Mouse (Mus musculus) frontal cortex, postnatal 14 days (tissue): ENCODE data around the gene Ubl5.
"Not testable (repeated sequence)": the region's sequence is repeated elsewhere in the genome, so short reads cannot be mapped to it uniquely, and the experiment has no call there.

Experiments used
- DNase-seq, 2 experiments: peaks; one replicate each; pipeline ENCODE4 v3.0.0; 2022; ENCODE audit warnings: low spot score in 2 of 2

The Ubl5 gene

GRCm38 (mm10) chr9:20657546-20657945 lies 14.9 kb downstream of the Ubl5 start:
- no peak for DNase-seq

GRCm38 (mm10) chr9:20662325-20662724 lies 19.6 kb downstream of the Ubl5 start:
- peak; percentile 70 to 79 for DNase-seq

GRCm38 (mm10) chr9:20662874-20663273 lies 20.2 kb downstream of the Ubl5 start:
- no peak for DNase-seq

DNA sequence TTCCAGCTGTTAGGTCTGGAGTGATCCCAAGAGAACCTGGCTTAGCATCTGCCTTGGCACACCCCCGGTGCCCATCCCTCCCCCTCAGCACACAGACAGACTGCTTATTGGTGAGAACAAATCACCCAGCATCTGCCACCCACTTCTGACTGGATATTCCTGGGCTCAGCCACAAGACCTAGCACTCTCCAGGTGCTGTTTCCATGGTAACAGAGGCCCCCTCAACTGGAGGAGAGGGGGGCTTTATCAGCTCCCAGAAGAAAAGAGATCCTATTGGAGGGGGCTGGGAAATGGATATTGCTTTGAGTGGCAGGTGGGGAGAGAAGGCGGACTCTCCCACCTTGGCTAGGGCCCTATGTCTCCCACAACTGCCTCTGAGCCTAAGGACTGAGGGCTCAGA lies 21.3 kb downstream of the Ubl5 start:
- DNase-seq, result peak in 1 of 2 experiments; percentile 76

DNA sequence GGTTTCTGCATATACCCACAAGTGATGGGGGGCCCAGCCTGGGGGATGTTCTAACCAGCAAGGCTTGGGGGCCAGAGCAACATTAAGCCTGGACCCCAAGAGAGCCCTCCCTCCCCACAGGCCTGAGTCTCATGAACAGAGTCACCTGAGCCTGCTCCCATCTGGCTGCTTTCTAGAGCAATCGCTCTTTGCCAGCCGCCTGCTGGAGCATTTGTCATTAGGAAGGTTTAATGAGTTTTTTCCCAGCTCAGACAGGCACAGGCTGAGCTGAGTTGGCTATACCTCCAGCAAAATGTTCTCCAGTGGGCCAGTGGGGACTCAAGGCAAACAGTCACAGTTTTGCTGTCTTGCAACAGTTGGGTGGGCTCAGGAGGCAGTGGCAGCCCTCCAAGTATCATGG lies 21.7 kb downstream of the Ubl5 start:
- peak in 1 of 2 experiments; percentile 54 for DNase-seq

GRCm38 (mm10) chr9:20664982-20665637 lies 22.4 kb downstream of the Ubl5 start:
- DNase-seq, result no peak

DNA sequence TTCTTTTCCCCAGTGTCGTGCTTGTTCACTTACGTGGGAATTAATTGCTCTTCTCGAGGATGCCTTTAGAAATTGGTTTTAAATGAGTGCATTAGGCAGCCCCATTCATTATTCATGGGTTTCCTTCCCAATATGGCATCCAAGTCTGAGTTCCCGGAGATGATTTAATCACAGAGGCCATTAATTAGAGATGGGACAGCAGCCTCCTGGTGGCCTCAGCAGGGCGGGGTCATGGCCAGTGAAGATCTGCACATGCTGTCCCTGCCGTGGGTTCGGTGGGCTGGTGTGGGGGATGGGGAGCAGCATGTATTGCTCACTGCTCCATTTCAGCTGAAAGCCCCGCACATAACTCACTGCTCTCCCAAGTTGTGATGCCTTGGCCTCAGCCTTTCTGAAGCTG lies 23.2 kb downstream of the Ubl5 start:
- DNase-seq, result peak in 1 of 2 experiments; percentile 35

GRCm38 (mm10) chr9:20666510-20667034 lies 23.9 kb downstream of the Ubl5 start:
- no peak for DNase-seq

DNA sequence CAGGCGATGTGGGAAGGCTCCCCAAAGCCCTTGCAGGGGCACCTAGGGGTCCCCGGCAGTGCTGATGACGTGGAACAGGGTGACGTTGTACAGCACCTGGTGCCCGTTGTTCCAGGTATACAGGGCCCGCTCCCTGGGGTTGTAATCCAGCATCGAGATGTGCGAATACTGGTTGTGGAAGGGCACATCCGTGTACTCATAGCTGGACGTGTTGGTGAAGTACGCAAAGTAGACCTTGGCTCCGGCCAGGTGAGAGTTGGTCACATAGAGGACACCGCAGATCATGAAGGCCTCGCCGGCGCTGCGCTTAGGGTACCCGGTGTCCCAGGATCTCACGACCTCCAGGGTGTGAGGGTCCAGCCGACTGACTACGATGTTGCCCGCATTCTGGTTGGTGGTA lies 25.4 kb downstream of the Ubl5 start:
- DNase-seq, result no peak

DNA sequence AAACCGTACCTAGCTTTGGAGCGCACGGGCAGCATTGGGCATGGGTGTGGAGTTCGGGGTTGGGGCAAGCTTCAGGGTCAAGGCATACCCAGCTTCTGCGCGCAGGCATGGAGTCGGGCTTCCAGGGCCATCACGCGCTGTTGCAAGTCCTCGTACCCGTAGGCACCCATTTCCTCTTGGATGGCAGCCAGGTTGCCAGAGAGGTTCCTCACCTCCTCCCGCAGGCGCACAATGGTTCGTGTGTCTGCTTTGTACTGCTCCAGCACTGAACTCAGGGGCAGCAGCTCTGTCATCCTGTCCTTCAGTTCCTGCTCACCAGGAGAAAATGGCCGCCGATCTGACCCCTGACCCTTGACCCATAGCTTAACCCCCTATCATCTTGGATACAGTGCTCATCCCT lies 29.4 kb downstream of the Ubl5 start:
- no peak for DNase-seq

- DNase-seq, result no peak
Measured at GRCm38 (mm10) chr9:20677892-20678291, 35.2 kb downstream of the Ubl5 start.

GRCm38 (mm10) chr9:20680378-20680958 lies 37.8 kb downstream of the Ubl5 start:
- DNase-seq, result no peak

GRCm38 (mm10) chr9:20681546-20682388 lies 39.1 kb downstream of the Ubl5 start:
- DNase-seq, result no peak

- DNase-seq, result no peak
Measured at GRCm38 (mm10) chr9:20682389-20682722, 39.7 kb downstream of the Ubl5 start.

DNA sequence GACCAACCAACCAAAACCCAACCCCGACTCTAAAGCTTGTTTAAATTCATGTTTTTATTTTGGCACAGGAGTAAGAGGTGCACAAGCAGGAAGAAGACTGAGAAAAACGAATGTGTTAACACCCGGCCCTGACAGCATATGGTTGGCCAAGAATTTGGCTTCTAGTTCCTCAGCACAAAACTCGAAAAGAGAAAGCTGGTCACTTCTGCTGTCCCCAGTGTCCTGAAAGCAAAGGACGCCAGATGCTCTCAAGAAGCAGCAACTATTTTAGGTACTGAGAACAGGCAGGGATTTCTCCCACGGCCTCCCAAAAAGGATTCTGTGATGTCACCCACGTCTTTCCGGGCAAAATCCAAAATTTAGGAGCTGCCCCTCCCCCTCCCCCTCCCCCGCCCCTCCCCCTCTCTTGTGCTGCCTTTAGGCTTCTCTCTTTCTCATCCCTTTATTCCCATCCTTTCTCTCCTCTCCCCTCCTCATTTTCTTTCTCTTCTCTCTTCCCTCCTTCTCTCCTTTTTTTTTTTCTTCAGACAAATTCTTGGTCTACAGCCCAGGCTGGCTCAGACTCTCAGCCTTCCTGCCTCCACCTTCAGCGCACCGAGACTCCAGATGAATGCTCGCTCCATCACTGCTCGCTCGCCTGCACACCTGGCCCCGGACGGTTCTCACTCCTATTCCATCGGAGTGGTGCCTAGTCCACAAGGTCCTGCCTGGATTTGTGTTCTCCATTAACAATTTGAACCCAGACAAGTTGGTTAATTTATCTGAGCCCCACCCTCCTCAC lies 42.6 kb downstream of the Ubl5 start:
- DNase-seq, result peak in 1 of 2 experiments; percentile 62

DNA sequence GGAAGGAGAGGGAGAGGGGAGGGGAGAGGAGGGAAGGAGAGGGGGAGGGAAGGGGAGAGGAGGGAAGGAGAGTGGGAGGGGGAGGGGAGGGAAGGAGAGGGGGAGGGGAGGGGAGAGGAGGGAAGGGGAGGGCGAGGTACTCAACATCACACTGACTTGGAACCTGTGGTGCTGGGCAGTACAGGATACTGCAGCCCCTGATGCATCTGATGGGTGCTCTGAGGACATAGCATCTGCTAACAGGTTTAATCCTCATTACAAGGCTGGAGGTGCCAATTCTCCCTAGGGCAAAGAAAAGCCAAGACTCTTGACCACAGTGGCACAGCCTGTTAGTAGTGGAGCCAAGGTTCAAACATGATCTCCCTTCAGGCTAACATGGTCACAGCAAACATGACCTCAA lies 46.7 kb downstream of the Ubl5 start:
- no peak for DNase-seq

DNA sequence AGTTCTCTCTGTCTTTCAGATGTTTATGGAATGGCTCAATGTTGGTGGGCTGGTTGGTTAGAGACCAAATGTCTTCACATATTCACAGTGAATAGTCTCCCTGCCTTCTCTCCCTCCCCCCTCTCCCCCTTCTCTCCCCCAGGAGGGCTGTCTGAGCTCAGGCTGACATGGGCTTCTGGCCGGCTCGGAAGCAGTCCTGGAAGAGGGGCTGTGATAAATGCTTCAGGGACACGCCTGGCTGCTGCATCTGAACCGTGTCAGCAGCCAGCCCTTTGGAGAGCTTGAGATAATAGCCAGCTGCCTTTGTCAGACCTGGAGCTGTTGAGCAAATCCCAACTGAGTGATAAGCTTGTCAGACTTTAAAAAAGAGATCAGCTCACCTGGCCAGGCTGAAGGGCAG lies 47.2 kb downstream of the Ubl5 start:
- DNase-seq, result no peak

DNA sequence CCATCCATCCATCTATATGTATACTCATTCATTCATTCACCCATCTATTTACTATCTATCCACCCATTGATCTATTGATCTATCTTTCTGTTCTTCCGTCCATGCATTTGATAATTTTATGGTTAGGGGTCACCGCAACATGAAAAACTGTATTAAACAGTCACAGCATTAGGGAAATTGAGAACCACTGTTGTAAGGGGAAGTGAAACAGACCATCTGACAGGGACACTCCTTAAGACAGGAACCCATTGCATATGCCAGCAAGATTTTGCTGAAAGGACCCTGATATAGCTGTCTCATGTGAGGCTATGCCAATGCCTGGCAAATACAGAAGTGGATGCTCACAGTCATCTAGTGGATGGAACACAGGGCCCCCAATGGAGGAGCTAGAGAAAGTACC lies 47.8 kb downstream of the Ubl5 start:
- not testable (repeated sequence) for DNase-seq

DNA sequence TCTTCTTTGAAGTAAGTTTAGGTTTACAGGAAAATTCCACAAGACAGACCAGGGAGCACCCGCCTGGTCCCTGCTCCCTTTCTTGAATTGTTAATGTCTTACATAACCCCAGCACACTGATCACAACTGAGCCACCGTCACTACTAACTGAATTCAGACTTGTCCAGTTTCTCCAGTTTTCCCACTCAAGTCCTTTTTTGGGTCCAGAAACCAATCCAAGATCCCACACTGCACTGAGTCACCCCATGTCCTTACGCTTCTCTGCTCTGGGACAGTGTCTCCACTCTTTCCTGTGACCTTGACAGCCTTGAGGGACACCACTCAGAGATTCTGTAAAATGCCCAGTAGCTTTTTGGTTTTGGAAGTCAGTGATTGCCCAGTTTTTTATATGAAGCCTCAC lies 50.2 kb downstream of the Ubl5 start:
- no peak for DNase-seq

DNA sequence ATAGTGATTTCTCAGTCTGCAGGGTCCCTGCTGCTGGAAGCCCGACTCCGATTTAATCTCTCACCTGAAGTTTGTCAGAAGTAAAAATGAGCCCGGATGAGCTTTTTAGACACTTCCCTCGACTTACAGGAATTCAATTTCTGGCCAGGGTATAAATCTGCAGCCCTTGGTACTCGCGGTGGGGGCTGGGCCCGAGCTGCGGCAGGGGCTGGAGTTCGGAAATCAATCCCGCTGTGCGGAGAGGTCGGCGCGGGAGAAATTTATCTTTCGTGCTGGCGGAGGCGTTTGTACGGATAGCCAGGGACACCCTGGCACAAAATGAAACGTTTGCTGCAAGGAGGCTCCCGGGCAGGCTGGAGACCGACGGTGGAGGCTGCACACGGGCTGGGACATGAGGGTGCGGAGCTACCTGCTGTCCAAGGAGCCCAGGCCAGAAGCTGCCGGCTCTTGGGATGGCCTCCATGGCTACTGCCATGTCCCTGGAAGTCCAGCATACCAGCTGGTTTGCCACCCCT lies 52.1 kb downstream of the Ubl5 start:
- DNase-seq, result no peak

- DNase-seq, result no peak
Measured at GRCm38 (mm10) chr9:20696107-20696712, 53.5 kb downstream of the Ubl5 start.
